In the genomic region with DNA sequence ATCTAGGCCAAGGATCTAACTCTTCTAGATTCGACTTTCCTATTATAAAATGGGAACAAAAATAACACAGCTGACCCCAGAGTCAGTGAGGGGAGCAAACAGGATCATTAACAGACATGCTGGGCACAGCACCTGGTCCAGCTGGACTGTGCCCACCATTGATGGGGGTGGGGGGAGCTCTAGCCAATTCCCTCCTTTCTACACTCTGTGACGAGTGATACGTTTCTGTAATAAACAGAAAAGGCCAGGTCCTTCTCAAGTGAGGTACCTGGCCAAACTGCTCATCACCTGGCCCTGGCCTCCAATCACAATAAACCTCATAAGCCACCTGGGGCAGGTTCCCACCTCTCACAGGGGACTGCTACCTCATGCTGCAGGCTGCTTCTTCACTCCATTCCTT, we compare ENCODE assay signal across 33 mouse cellular contexts.
"Had no signal": no experiment of that assay in that cellular context is flagged by ENCODE, and none has a peak within 500 bp of the region (broad histone marks: within the 10 kb centered on the region; RNA-seq: fewer than 3 reads in every experiment).

No protein-coding gene starts in this region.

- ATAC-seq: liver, embryonic 12.5 days; liver, postnatal 0 days; lung, postnatal 0 days; midbrain, embryonic 13.5 days; midbrain, embryonic 15.5 days; midbrain, embryonic 16.5 days had no signal

- H3K27me3 ChIP-seq: limb, embryonic 12.5 days; limb, embryonic 13.5 days; limb, embryonic 15.5 days; liver, embryonic 12.5 days; liver, embryonic 13.5 days; liver, embryonic 15.5 days; lung, embryonic 15.5 days; midbrain, embryonic 12.5 days; midbrain, embryonic 13.5 days; midbrain, embryonic 15.5 days; neural tube, embryonic 12.5 days; neural tube, embryonic 13.5 days had no signal

- H3K9me3 ChIP-seq: limb, embryonic 10.5 days; limb, embryonic 12.5 days; limb, embryonic 15.5 days; liver, embryonic 12.5 days; liver, embryonic 13.5 days; liver, embryonic 15.5 days; lung, embryonic 15.5 days; midbrain, embryonic 15.5 days had no signal

- H3K4me1 ChIP-seq: limb, embryonic 10.5 days; limb, embryonic 12.5 days; limb, embryonic 13.5 days; limb, embryonic 15.5 days; liver, embryonic 12.5 days; liver, embryonic 13.5 days; liver, embryonic 15.5 days; lung, embryonic 15.5 days; megakaryocyte, embryonic 14.5 days; midbrain, embryonic 10.5 days; midbrain, embryonic 12.5 days; midbrain, embryonic 15.5 days; neural tube, embryonic 12.5 days had no signal

- H3K36me3 ChIP-seq: limb, embryonic 10.5 days; limb, embryonic 12.5 days; limb, embryonic 13.5 days; limb, embryonic 15.5 days; liver, embryonic 12.5 days; liver, embryonic 13.5 days; liver, embryonic 15.5 days; lung, embryonic 15.5 days; midbrain, embryonic 10.5 days; midbrain, embryonic 12.5 days; midbrain, embryonic 13.5 days; midbrain, embryonic 15.5 days; neural tube, embryonic 12.5 days; neural tube, embryonic 13.5 days had no signal

- DNase-seq: left cerebral cortex, postnatal 4 days; liver; liver, embryonic 13.5 days; liver, postnatal 0 days; lung, adult 18-20 months; lung, adult 2 months; lung, embryonic 14.5 days; lung, postnatal 10 days; lung, postnatal 14 days; lung, postnatal 36 days; lung, postnatal 4 days; midbrain, embryonic 14.5 days had no signal

- H3K4me3 ChIP-seq: limb, embryonic 10.5 days; limb, embryonic 12.5 days; limb, embryonic 13.5 days; limb, embryonic 15.5 days; liver, embryonic 12.5 days; liver, embryonic 13.5 days; liver, embryonic 15.5 days; lung, embryonic 15.5 days; megakaryocyte, embryonic 14.5 days; midbrain, embryonic 10.5 days; midbrain, embryonic 12.5 days; midbrain, embryonic 13.5 days; midbrain, embryonic 15.5 days; myocyte; neural tube, embryonic 12.5 days; neural tube, embryonic 13.5 days had no signal

- H3K27ac ChIP-seq: limb, embryonic 10.5 days; limb, embryonic 12.5 days; limb, embryonic 13.5 days; limb, embryonic 15.5 days; liver, embryonic 12.5 days; liver, embryonic 13.5 days; liver, embryonic 14.5 days; liver, embryonic 15.5 days; lung, embryonic 15.5 days; macrophage; midbrain, embryonic 10.5 days; midbrain, embryonic 12.5 days; midbrain, embryonic 13.5 days; midbrain, embryonic 15.5 days; neural tube, embryonic 12.5 days; neural tube, embryonic 13.5 days had no signal

- H3K9ac ChIP-seq: limb, embryonic 12.5 days; limb, embryonic 13.5 days; limb, embryonic 15.5 days; liver, embryonic 12.5 days; liver, embryonic 13.5 days; liver, embryonic 14.5 days; liver, embryonic 15.5 days; liver, postnatal 0 days; lung, embryonic 14.5 days; lung, embryonic 15.5 days; midbrain, embryonic 12.5 days; midbrain, embryonic 13.5 days; midbrain, embryonic 15.5 days; neural tube, embryonic 12.5 days; neural tube, embryonic 13.5 days had no signal

- H3K4me2 ChIP-seq: limb, embryonic 12.5 days; limb, embryonic 13.5 days; limb, embryonic 15.5 days; liver, embryonic 11.5 days; liver, embryonic 12.5 days; liver, embryonic 13.5 days; liver, embryonic 15.5 days; lung, embryonic 14.5 days; lung, embryonic 15.5 days; midbrain, embryonic 11.5 days; midbrain, embryonic 12.5 days; midbrain, embryonic 13.5 days; midbrain, embryonic 15.5 days; neural tube, embryonic 12.5 days; neural tube, embryonic 13.5 days had no signal
